Mouse (Mus musculus) myocyte (in vitro differentiated cells): ENCODE results near the gene Nbas. TPM values are rescaled to one million over a fixed set of nuclear protein-coding genes. Genes with fewer than 3 reads are reported as not detected.

Source experiments
- H3K27me3 ChIP-seq: one replicate; pipeline ENCODE4 v1.6.1; 2011; ENCODE audit not compliant: control insufficient read depth, insufficient read depth, insufficient read length
- H3K36me3 ChIP-seq: one replicate; pipeline ENCODE4 v1.6.1; 2011; ENCODE audit not compliant: control insufficient read depth, insufficient read depth
- H3K4me2 ChIP-seq: one replicate; pipeline ENCODE4 v1.6.1; 2011; ENCODE audit warnings: low read depth, control low read depth
- H3K4me3 ChIP-seq: one replicate; pipeline ENCODE4 v1.5.1; 2011; ENCODE audit warnings: mild to moderate bottlenecking, control low read depth, moderate library complexity
- H3K79me2 ChIP-seq: one replicate; pipeline ENCODE4 v1.6.1; 2011; ENCODE audit not compliant: control insufficient read depth, insufficient read depth
- H3ac ChIP-seq: one replicate; pipeline ENCODE4 v1.6.1; 2011; ENCODE audit not compliant: control insufficient read depth, insufficient read length
- CEBPB ChIP-seq: IDR thresholded peaks from 2 replicates; pipeline ENCODE4 v1.6.1; 2011; ENCODE audit warnings: mild to moderate bottlenecking, moderate library complexity; ENCODE audit not compliant: poor library complexity, insufficient read depth, severe bottlenecking
- E2F4 ChIP-seq: IDR thresholded peaks from one replicate; pipeline ENCODE4 v1.6.1; 2011; ENCODE audit warnings: mild to moderate bottlenecking, control low read depth, moderate library complexity; ENCODE audit not compliant: insufficient read depth
- MAX ChIP-seq: IDR thresholded peaks from one replicate; pipeline ENCODE4 v1.6.1; 2011; ENCODE audit warnings: low read depth, mild to moderate bottlenecking, control low read depth
- MYOD1 ChIP-seq, 3 experiments: IDR thresholded peaks; one replicate each; pipeline ENCODE4 v1.6.1; 2011; ENCODE audit warnings: control low read depth in 2 of 3, low read depth in 2 of 3, mild to moderate bottlenecking in 2 of 3, moderate library complexity in 1 of 3; ENCODE audit not compliant: insufficient read length in 2 of 3, control insufficient read depth in 1 of 3
- MYOG ChIP-seq, 3 experiments: IDR thresholded peaks; one replicate each; pipeline ENCODE4 v1.6.1; 2011; ENCODE audit warnings: control low read depth in 2 of 3, low read depth in 2 of 3, mild to moderate bottlenecking in 2 of 3; ENCODE audit not compliant: insufficient read length in 2 of 3, control insufficient read depth in 1 of 3, insufficient read depth in 1 of 3
- POLR2A ChIP-seq: IDR thresholded peaks from one replicate; pipeline ENCODE4 v1.6.1; 2011; ENCODE audit warnings: low read depth, mild to moderate bottlenecking, control low read depth, moderate library complexity; ENCODE audit not compliant: insufficient read length
- POLR2AphosphoS2 ChIP-seq: IDR thresholded peaks from one replicate; pipeline ENCODE4 v1.6.1; 2011; ENCODE audit warnings: low read depth, control low read depth; ENCODE audit not compliant: insufficient read length
- REST ChIP-seq: IDR thresholded peaks from one replicate; pipeline ENCODE4 v1.6.1; 2011; ENCODE audit warnings: mild to moderate bottlenecking, control low read depth, moderate library complexity; ENCODE audit not compliant: insufficient read depth, insufficient read length
- SRF ChIP-seq: IDR thresholded peaks from one replicate; pipeline ENCODE4 v1.6.1; 2011; ENCODE audit warnings: low read depth; ENCODE audit not compliant: control insufficient read depth, insufficient read length
- TCF12 ChIP-seq: IDR thresholded peaks from one replicate; pipeline ENCODE4 v1.6.1; 2011; ENCODE audit warnings: mild to moderate bottlenecking, control low read depth; ENCODE audit not compliant: poor library complexity, insufficient read depth, severe bottlenecking
- TCF3 ChIP-seq: IDR thresholded peaks from one replicate; pipeline ENCODE4 v1.6.1; 2011; ENCODE audit warnings: low read depth, control low read depth; ENCODE audit not compliant: insufficient read length
- USF1 ChIP-seq: IDR thresholded peaks from one replicate; pipeline ENCODE4 v1.6.1; 2011; ENCODE audit warnings: low read depth, mild to moderate bottlenecking, control low read depth, moderate library complexity
- polyA plus RNA-seq: library from polyadenylated mRNA; unstranded; fragments of >200 nt; fragmentation: generic; extraction: Trizol; gene quantifications from one replicate; pipeline ENCODE4 v1.2.1, GENCODE M21; 2012; ENCODE audit warnings: missing spikeins

Nbas gene
- polyA plus RNA-seq, 1 experiment, result 14.5 TPM

GRCm38 (mm10) chr12:13622150-13622822 is 353.4 kb downstream of the Nbas start:
- H3K4me2 ChIP-seq, result no peak overlapping the region
- H3K4me3 ChIP-seq, result no peak overlapping the region
- no peaks in the 10 kb centered on the region for H3K27me3 ChIP-seq
- no peaks in the 10 kb centered on the region for H3K79me2 ChIP-seq
- no peak overlapping the region for H3ac ChIP-seq
- H3K36me3 ChIP-seq, result no peaks in the 10 kb centered on the region
- TF ChIP-seq E2F4 (no peak), TCF12 (no peak), POLR2A (no peak), USF1 (no peak), CEBPB (no peak), MYOD1 (IDR thresholded peaks at IDR 0.05; ENCODE audit: control insufficient read depth in 1 of 3, insufficient read length in 2 of 3, low read depth in 2 of 3) (no peak), REST (no peak), MYOG (IDR thresholded peaks at IDR 0.05; ENCODE audit: control insufficient read depth in 1 of 3, insufficient read depth in 1 of 3, insufficient read length in 2 of 3, low read depth in 2 of 3) (no peak), MAX (no peak)

- Histone ChIP-seq H3K79me2 (no peaks in the 10 kb centered on the region), H3ac (no peak overlapping the region), H3K4me2 (no peak overlapping the region), H3K36me3 (no peaks in the 10 kb centered on the region), H3K27me3 (no peaks in the 10 kb centered on the region), H3K4me3 (no peak overlapping the region)
- TF ChIP-seq POLR2A, result no peak
- TF ChIP-seq MYOD1 (IDR thresholded peaks at IDR 0.05; ENCODE audit: control insufficient read depth in 1 of 3, insufficient read length in 2 of 3, low read depth in 2 of 3), result no peak
- TF ChIP-seq MAX, result no peak
- no peak for TF ChIP-seq POLR2AphosphoS2
- TF ChIP-seq CEBPB, result no peak
- no peak for TF ChIP-seq USF1
- TF ChIP-seq E2F4, result no peak
- TF ChIP-seq TCF3, result no peak
- TF ChIP-seq TCF12, result no peak
- TF ChIP-seq REST, result no peak
- no peak for TF ChIP-seq SRF
- TF ChIP-seq MYOG (IDR thresholded peaks at IDR 0.05; ENCODE audit: control insufficient read depth in 1 of 3, insufficient read depth in 1 of 3, insufficient read length in 2 of 3, low read depth in 2 of 3), result no peak
Measured at GRCm38 (mm10) chr12:13626803-13627706, 358.1 kb downstream of the Nbas start.

Other genes with a start within 250 kb of the Nbas start
- gene Ddx1, start 19.9 kb upstream of the Nbas start, polyA plus RNA-seq, result 43.2 TPM